9 mouse cellular contexts compared by ENCODE assay signal in the genomic region with DNA sequence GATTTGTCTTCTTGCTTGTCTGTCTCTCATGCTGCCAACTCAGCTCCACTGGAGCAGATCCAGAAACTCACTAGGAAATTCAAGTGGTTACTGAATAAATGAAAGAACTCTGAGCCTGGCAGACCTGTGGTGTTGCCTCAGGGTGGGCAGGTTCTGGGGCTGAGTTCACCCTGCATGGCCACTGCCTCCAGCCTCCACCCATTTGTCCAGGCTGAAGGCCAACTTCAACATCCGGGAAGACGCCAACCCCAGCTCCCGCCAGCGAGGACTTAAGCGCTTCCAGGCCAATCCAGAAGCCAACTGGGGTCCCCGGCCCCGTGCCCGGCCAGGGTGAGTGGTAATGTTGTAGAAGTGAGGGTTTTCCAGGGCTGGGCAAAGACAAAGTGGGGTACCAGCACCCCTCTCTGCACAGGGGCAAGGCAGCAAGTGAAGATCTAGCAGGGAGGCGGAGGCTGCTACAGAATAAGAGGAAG. TPM values are rescaled to one million over a fixed set of nuclear protein-coding genes. Genes with fewer than 3 reads are reported as not detected.
DNase-seq lines count a peak whose midpoint lies in the region; ATAC-seq and TF ChIP-seq lines count a peak whose summit lies in the region.
"Had no signal": no experiment of that assay in that cellular context is flagged by ENCODE, and none has a peak within 500 bp of the region (broad histone marks: within the 10 kb centered on the region; RNA-seq: fewer than 3 reads in every experiment).

No protein-coding gene starts in this region.

- no peaks in the 10 kb centered on the region for H3K9me3 ChIP-seq in lung, embryonic 15.5 days

- intact Hi-C loops in left cerebral cortex, adult 2 months (cut with DNase I): loop anchor here (2.0 kb wide), 1 partner anchor 114 kb away; no protein-coding TSS in a partner anchor
- intact Hi-C loops in left cerebral cortex, postnatal 36 days (cut with DNase I): no loop called here

- WGBS in lung, embryonic 15.5 days: 73% methylated on average over 9 of the region's 9 CpGs

- peak overlapping the region; percentile 75; the same call in 1 of the 2 replicates for H3K27ac ChIP-seq in left cerebral cortex, adult 2 months
- H3K27ac ChIP-seq in lung, embryonic 15.5 days: peak overlapping the region; percentile 84

- ATAC-seq in lung, embryonic 15.5 days (ENCODE audit: borderline replicate concordance, extremely low read depth, low FRiP score, low TSS enrichment): no peak

- no peak overlapping the region for H3K4me3 ChIP-seq in left cerebral cortex, adult 2 months
- H3K4me3 ChIP-seq in lung, embryonic 15.5 days: no peak overlapping the region
- H3K4me3 ChIP-seq: myocyte had no signal

- H3K4me2 ChIP-seq in lung, embryonic 15.5 days: no peak overlapping the region

- H3K27me3 ChIP-seq in lung, embryonic 15.5 days: peaks cover 14% of the 10 kb centered on the region; the same call in 1 of the 2 replicates

- H3K4me1 ChIP-seq in lung, embryonic 15.5 days: peaks cover 35% of the 10 kb centered on the region

- H3K36me3 ChIP-seq in lung, embryonic 15.5 days: peaks cover 30% of the 10 kb centered on the region

- no peak for TF ChIP-seq CTCF in left cerebral cortex, adult 2 months (IDR thresholded peaks at IDR 0.05)

- H3K9ac ChIP-seq in lung, embryonic 15.5 days: no peak overlapping the region

- DNase-seq in left cerebral cortex, adult 2 months (ENCODE audit: extremely low spot score in 1 of 2, low spot score in 2 of 2): no peak
- no peak for DNase-seq in left cerebral cortex, postnatal 36 days (ENCODE audit: low spot score in 2 of 2)
- peak; percentile 71 for DNase-seq in NIH3T3 (ENCODE audit: low read depth)
- DNase-seq in fibroblast of lung, adult 2 months (ENCODE audit: low read depth): peak; percentile 81
- DNase-seq in kidney, adult 18-20 months: peak; percentile 70
- DNase-seq in frontal cortex, postnatal 36 days (ENCODE audit: low spot score in 2 of 2): no peak
- DNase-seq in embryo, embryonic 11 days: no peak

RNA-seq across cellular contexts. Expression of a gene that starts 2.3 kb away (rescaled TPM):
- 1 to 10 TPM; 1.6 to 2.6 TPM for total RNA-seq in left cerebral cortex, adult 2 months (2021)
- 1 to 10 TPM; 2.4 to 3.4 TPM for total RNA-seq in left cerebral cortex, postnatal 36 days (2021)
- polyA plus RNA-seq in lung, embryonic 15.5 days (2015; fragmentation: Nextera tagmentation; extraction: Ambion mirVana): 11.9 and 12.1 TPM in 2 replicates
- polyA plus RNA-seq: myocyte had no signal

RNA-seq across cellular contexts. Expression of a gene that starts 11.3 kb away (rescaled TPM):
- 10 to 100 TPM; 95.5 to 96.8 TPM for total RNA-seq in left cerebral cortex, adult 2 months (2021)
- total RNA-seq in left cerebral cortex, postnatal 36 days (2021): 10 to 100 TPM; 94.2 to 99.7 TPM
- polyA plus RNA-seq in lung, embryonic 15.5 days (2015; fragmentation: Nextera tagmentation; extraction: Ambion mirVana): 20.2 and 21.6 TPM in 2 replicates

RNA-seq across cellular contexts. Expression of a gene that starts 12.9 kb away (rescaled TPM):
- total RNA-seq in left cerebral cortex, adult 2 months (2021): 100 to 1,000 TPM; 108 to 115 TPM
- total RNA-seq in left cerebral cortex, postnatal 36 days (2021): 100 to 1,000 TPM in 1 of 2 experiments, 10 to 100 TPM in 1; 84.5 to 124 TPM
- 57.5 and 58.4 TPM in 2 replicates for polyA plus RNA-seq in lung, embryonic 15.5 days (2015; fragmentation: Nextera tagmentation; extraction: Ambion mirVana)

RNA-seq across cellular contexts. Expression of a gene that starts 23.8 kb away (rescaled TPM):
- total RNA-seq in left cerebral cortex, adult 2 months (2021): not detected
- total RNA-seq in left cerebral cortex, postnatal 36 days (2021): not detected
- 3.4 and 4.4 TPM in 2 replicates for polyA plus RNA-seq in lung, embryonic 15.5 days (2015; fragmentation: Nextera tagmentation; extraction: Ambion mirVana)

RNA-seq across cellular contexts. Expression of a gene that starts 36.3 kb away (rescaled TPM):
- total RNA-seq in left cerebral cortex, adult 2 months (2021): 10 to 100 TPM; 17.5 to 17.9 TPM
- 10 to 100 TPM in 1 of 2 experiments, 1 to 10 TPM in 1; 5.6 to 27.6 TPM for total RNA-seq in left cerebral cortex, postnatal 36 days (2021)
- polyA plus RNA-seq in lung, embryonic 15.5 days (2015; fragmentation: Nextera tagmentation; extraction: Ambion mirVana): 91.2 and 92.0 TPM in 2 replicates

Comparison
In these comparisons a context has a peak if more than half of its experiments do, and no peak if none do; other contexts are left out.
1. DNase-seq: peak in NIH3T3 (single experiment), fibroblast of lung, adult 2 months (single experiment) and kidney, adult 18-20 months (single experiment); none in left cerebral cortex, adult 2 months (0 of 2), left cerebral cortex, postnatal 36 days (0 of 2), frontal cortex, postnatal 36 days (0 of 2) and embryo, embryonic 11 days (single experiment).